Mouse (Mus musculus): Measurements from ENCODE around the gene Cacnb1.

DNA sequence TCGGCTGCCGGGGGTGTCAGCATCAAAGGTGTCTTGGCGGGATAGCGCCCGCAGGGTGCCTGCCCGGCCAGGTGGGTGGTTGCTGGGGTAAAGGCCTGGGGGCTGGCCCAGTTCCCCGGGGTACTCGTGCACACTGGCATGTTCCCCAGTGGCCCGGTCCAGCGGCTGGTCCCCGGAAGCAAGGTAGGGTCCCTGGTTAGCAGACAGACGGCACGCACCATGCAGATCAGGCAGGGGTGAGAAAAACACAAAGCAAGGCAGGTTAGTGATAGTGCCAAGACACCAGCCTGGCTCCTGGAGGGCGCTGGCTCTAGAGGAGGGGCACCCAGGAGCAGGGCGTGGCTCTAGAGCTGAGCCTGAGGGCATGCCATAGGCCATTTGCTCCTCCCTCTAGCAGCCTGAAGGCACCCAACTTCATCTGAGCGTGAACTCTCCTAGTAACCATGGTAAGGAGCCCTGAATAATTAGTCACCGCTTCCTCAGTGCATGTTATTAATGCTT, 19.6 kb downstream of the Cacnb1 start:
- no peak for TF ChIP-seq CTCF (IDR thresholded peaks at IDR 0.05; ENCODE audit: low read depth, low read length)
- TF ChIP-seq POLR2A (IDR thresholded peaks at IDR 0.05; ENCODE audit: insufficient read depth, low read length) = no peak
- no peak for TF ChIP-seq EP300 (IDR thresholded peaks at IDR 0.05; ENCODE audit: insufficient read depth, low read depth, low read length)

Data from ES-Bruce4 (cell line).